Mouse (Mus musculus) T-cell, adult 66 days (primary cell): ENCODE data around the gene Olfr350. TPM values are rescaled to one million over a fixed set of nuclear protein-coding genes. Genes with fewer than 3 reads are reported as not detected.

ENCODE experiments used
- total RNA-seq, 2 experiments: library from RNA; stranded (reverse); gene quantifications; 3 replicates in 1 of 2; 4 replicates in 1 of 2; pipeline ENCODE4 v1.2.4; 2023

Gene Olfr350
- total RNA-seq = not detected

DNA sequence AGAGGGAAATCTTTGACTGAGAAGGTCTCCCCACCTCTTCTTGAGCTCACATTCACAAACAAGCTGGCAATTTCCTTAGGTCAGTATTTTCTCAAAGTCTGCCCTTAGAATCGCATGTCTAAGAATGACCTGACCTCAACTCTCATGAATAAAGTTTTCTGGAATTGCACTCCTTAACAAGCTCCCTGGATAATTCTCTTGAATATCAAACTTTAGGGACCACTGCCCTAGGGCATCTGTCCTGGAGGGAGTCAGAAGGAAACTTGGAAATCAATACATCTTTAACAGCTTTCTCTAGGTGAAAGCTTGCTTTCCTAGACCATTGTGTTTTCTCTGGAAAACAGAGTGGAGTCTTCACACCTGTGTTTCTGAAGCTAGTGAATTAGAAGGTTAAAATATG, at the start of gene Olfr350:
Gene Olfr350, plus strand, starts transcription at position 301 of the 400 bp plus-strand sequence.

GRCm38 (mm10) chr2:36816932-36817331, 29.2 kb upstream of the Olfr350 start, which contains the start of gene Olfr3:
Olfr3 (minus strand) TSS chr2:36817032.

GRCm38 (mm10) chr2:36862560-36862959, 16.4 kb downstream of the Olfr350 start, which contains the start of gene Olfr351:
Olfr351 (minus strand) TSS chr2:36862660.

DNA sequence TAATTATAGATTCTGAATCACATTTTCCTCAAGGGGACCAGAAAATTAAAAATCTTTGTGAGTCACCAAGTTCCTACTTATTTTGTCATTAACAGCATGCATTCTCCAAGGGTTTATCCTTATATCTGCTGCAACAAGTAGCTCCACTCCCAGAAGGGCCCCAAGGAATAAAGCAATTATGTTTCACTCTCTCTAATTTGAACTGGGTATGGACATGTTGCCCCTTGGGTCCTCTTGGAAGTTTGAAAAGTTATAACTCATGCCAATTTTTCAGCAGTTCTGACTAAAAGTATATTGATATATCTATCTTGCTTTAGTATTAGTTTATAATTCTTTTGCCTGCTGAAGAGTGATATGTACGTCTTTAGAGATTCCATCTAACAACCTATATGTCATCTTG, 22.1 kb downstream of the Olfr350 start, which contains the start of gene Olfr352:
Gene Olfr352, plus strand, starts transcription at position 301 of the 400 bp plus-strand sequence.

DNA sequence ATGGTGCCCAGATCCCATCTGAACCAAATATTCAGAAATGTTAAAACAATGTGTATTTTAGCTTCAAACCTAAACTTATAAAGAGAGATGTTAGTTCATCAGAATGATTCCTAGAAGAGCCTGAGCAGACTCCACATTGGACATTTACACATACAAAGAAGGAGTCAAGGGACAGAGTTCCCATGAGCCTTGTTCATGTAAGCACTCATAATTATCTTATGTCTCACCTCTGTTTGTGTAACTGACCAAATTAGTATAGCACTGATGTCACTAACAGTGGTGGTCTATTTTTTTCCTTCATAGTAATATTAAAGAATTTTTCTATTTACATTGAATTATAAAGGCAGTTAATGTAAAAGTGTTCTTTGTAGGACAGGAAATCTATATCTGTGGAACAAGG, 46.7 kb downstream of the Olfr350 start, which contains the start of gene Olfr353:
Gene Olfr353, minus strand, starts transcription at position 101 of the 400 bp plus-strand sequence.

Other genes starting within 250 kb of the Olfr350 start
- gene Olfr345, start 206.3 kb upstream of the Olfr350 start, total RNA-seq = not detected
- gene Olfr346, start 160.5 kb upstream of the Olfr350 start, total RNA-seq = not detected
- gene Olfr347, start 114.4 kb upstream of the Olfr350 start, total RNA-seq = not detected
- gene Olfr348, start 62.0 kb upstream of the Olfr350 start, total RNA-seq = not detected
- not detected for gene Olfr50, start 55.8 kb upstream of the Olfr350 start, total RNA-seq
- gene Olfr3, start 29.3 kb upstream of the Olfr350 start, total RNA-seq = not detected
- under 1 TPM in 1 of 2 experiments, not detected in 1; 0.17 TPM for gene Olfr351, start 16.4 kb downstream of the Olfr350 start, total RNA-seq
- not detected for gene Olfr352, start 22.1 kb downstream of the Olfr350 start, total RNA-seq
- gene Olfr353, start 46.6 kb downstream of the Olfr350 start, total RNA-seq = not detected
- gene Olfr354, start 59.4 kb downstream of the Olfr350 start, total RNA-seq = not detected
- not detected for gene Olfr355, start 82.6 kb downstream of the Olfr350 start, total RNA-seq
- not detected for gene Olfr356, start 90.8 kb downstream of the Olfr350 start, total RNA-seq
- not detected for gene Olfr357, start 147.5 kb downstream of the Olfr350 start, total RNA-seq
- gene Olfr358, start 163.0 kb downstream of the Olfr350 start, total RNA-seq = not detected
- not detected for gene Olfr360, start 219.4 kb downstream of the Olfr350 start, total RNA-seq
- not detected for gene Olfr361, start 243.0 kb downstream of the Olfr350 start, total RNA-seq